Mouse (Mus musculus): Measurements from ENCODE around the gene Cttn. TPM values are rescaled to one million over a fixed set of nuclear protein-coding genes. Genes with fewer than 3 reads are reported as not detected.

Cttn gene
- total and polyA plus RNA-seq, 3 experiments = 26.9 to 33.9 (median 32.9) TPM

- TF ChIP-seq POLR2A (IDR thresholded peaks at IDR 0.05; ENCODE audit: insufficient read depth, low read depth, low read length) = no peak
- TF ChIP-seq EP300 (IDR thresholded peaks at IDR 0.05; ENCODE audit: insufficient read depth, low read depth, low read length) = no peak
- TF ChIP-seq CTCF (IDR thresholded peaks at IDR 0.05) = no peak
- 76% methylated on average over 4 of the region's 4 CpGs for WGBS
- no peak overlapping the region for H3K9ac ChIP-seq (ENCODE audit: low read depth, low read length)
- H3K4me3 ChIP-seq = no peak overlapping the region
- DNase-seq = no peak
- intact Hi-C loops (cut with DNase I) = no loop called here
- no peaks in the 10 kb centered on the region for H3K79me2 ChIP-seq (replicated peaks; ENCODE audit: control insufficient read depth, insufficient read depth, low read length)
- no peak overlapping the region for H3K27ac ChIP-seq
- no peaks in the 10 kb centered on the region for H3K27me3 ChIP-seq (ENCODE audit: control insufficient read depth, insufficient read depth, low read length)
- no peaks in the 10 kb centered on the region for H3K4me1 ChIP-seq (ENCODE audit: control insufficient read depth, insufficient read depth, low read length)
- H3K36me3 ChIP-seq (ENCODE audit: control insufficient read depth, insufficient read depth, low read length) = no peaks in the 10 kb centered on the region
Observed at GRCm38 (mm10) chr7:144402492-144402891, 68.3 kb downstream of the Cttn start.

GRCm38 (mm10) chr7:144391727-144392126 is 79.1 kb downstream of the Cttn start:
- no peak overlapping the region for H3K4me3 ChIP-seq
- no peaks in the 10 kb centered on the region for H3K27me3 ChIP-seq (ENCODE audit: control insufficient read depth, insufficient read depth, low read length)
- no peak for DNase-seq
- TF ChIP-seq CTCF (IDR thresholded peaks at IDR 0.05) (no peak), POLR2A (IDR thresholded peaks at IDR 0.05; ENCODE audit: insufficient read depth, low read depth, low read length) (no peak), EP300 (IDR thresholded peaks at IDR 0.05; ENCODE audit: insufficient read depth, low read depth, low read length) (no peak)
- no peak overlapping the region for H3K9ac ChIP-seq (ENCODE audit: low read depth, low read length)
- 84% methylated on average over 6 of the region's 6 CpGs for WGBS
- no peaks in the 10 kb centered on the region for H3K36me3 ChIP-seq (ENCODE audit: control insufficient read depth, insufficient read depth, low read length)
- intact Hi-C loops (cut with DNase I) = no loop called here
- H3K4me1 ChIP-seq (ENCODE audit: control insufficient read depth, insufficient read depth, low read length) = no peaks in the 10 kb centered on the region
- H3K27ac ChIP-seq = no peak overlapping the region
- no peaks in the 10 kb centered on the region for H3K79me2 ChIP-seq (replicated peaks; ENCODE audit: control insufficient read depth, insufficient read depth, low read length)

GRCm38 (mm10) chr7:144390676-144391075 is 80.1 kb downstream of the Cttn start:
- no peak overlapping the region for H3K4me3 ChIP-seq
- no peaks in the 10 kb centered on the region for H3K79me2 ChIP-seq (replicated peaks; ENCODE audit: control insufficient read depth, insufficient read depth, low read length)
- H3K27ac ChIP-seq = no peak overlapping the region
- H3K4me1 ChIP-seq (ENCODE audit: control insufficient read depth, insufficient read depth, low read length) = no peaks in the 10 kb centered on the region
- intact Hi-C loops (cut with DNase I) = no loop called here
- no peaks in the 10 kb centered on the region for H3K27me3 ChIP-seq (ENCODE audit: control insufficient read depth, insufficient read depth, low read length)
- 63% methylated on average over 8 of the region's 8 CpGs for WGBS
- no peak for DNase-seq
- H3K9ac ChIP-seq (ENCODE audit: low read depth, low read length) = no peak overlapping the region
- H3K36me3 ChIP-seq (ENCODE audit: control insufficient read depth, insufficient read depth, low read length) = no peaks in the 10 kb centered on the region
- no peak for TF ChIP-seq POLR2A (IDR thresholded peaks at IDR 0.05; ENCODE audit: insufficient read depth, low read depth, low read length)
- no peak for TF ChIP-seq CTCF (IDR thresholded peaks at IDR 0.05)
- no peak for TF ChIP-seq EP300 (IDR thresholded peaks at IDR 0.05; ENCODE audit: insufficient read depth, low read depth, low read length)

GRCm38 (mm10) chr7:144389704-144390103 is 81.1 kb downstream of the Cttn start:
- Histone ChIP-seq H3K4me3 (no peak overlapping the region), H3K4me1 (ENCODE audit: control insufficient read depth, insufficient read depth, low read length) (no peaks in the 10 kb centered on the region), H3K9ac (ENCODE audit: low read depth, low read length) (no peak overlapping the region), H3K36me3 (ENCODE audit: control insufficient read depth, insufficient read depth, low read length) (no peaks in the 10 kb centered on the region), H3K27me3 (ENCODE audit: control insufficient read depth, insufficient read depth, low read length) (no peaks in the 10 kb centered on the region), H3K79me2 (replicated peaks; ENCODE audit: control insufficient read depth, insufficient read depth, low read length) (no peaks in the 10 kb centered on the region), H3K27ac (no peak overlapping the region)
- intact Hi-C loops (cut with DNase I) = no loop called here
- no peak for DNase-seq
- 95% methylated on average over 2 of the region's 2 CpGs for WGBS
- TF ChIP-seq POLR2A (IDR thresholded peaks at IDR 0.05; ENCODE audit: insufficient read depth, low read depth, low read length) (no peak), CTCF (IDR thresholded peaks at IDR 0.05) (no peak), EP300 (IDR thresholded peaks at IDR 0.05; ENCODE audit: insufficient read depth, low read depth, low read length) (no peak)

GRCm38 (mm10) chr7:144387537-144387936 is 83.3 kb downstream of the Cttn start:
- TF ChIP-seq CTCF (IDR thresholded peaks at IDR 0.05) = no peak
- no peak for TF ChIP-seq EP300 (IDR thresholded peaks at IDR 0.05; ENCODE audit: insufficient read depth, low read depth, low read length)
- TF ChIP-seq POLR2A (IDR thresholded peaks at IDR 0.05; ENCODE audit: insufficient read depth, low read depth, low read length) = no peak

More at GRCm38 (mm10) chr7:144387537-144387936, 83.3 kb downstream of the Cttn start:
- no peak overlapping the region for H3K27ac ChIP-seq
- DNase-seq = no peak
- H3K36me3 ChIP-seq (ENCODE audit: control insufficient read depth, insufficient read depth, low read length) = no peaks in the 10 kb centered on the region
- H3K4me1 ChIP-seq (ENCODE audit: control insufficient read depth, insufficient read depth, low read length) = no peaks in the 10 kb centered on the region
- no peak overlapping the region for H3K4me3 ChIP-seq
- H3K9ac ChIP-seq (ENCODE audit: low read depth, low read length) = no peak overlapping the region
- intact Hi-C loops (cut with DNase I) = no loop called here
- H3K79me2 ChIP-seq (replicated peaks; ENCODE audit: control insufficient read depth, insufficient read depth, low read length) = no peaks in the 10 kb centered on the region
- no peaks in the 10 kb centered on the region for H3K27me3 ChIP-seq (ENCODE audit: control insufficient read depth, insufficient read depth, low read length)
- WGBS = 90% methylated on average over 6 of the region's 6 CpGs

Other genes starting within 250 kb of the Cttn start
- gene Ppfia1, start 82.7 kb upstream of the Cttn start, total RNA-seq (2021) = 10 to 100 TPM; 41.4 to 46.0 TPM
- 27.0 and 38.5 TPM in 2 replicates for gene Ppfia1, start 82.7 kb upstream of the Cttn start, polyA plus RNA-seq (2012; rRNA removed)
- 1 to 10 TPM; 8.2 to 8.6 TPM for gene Fadd, start 111.5 kb upstream of the Cttn start, total RNA-seq (2021)
- gene Fadd, start 111.5 kb upstream of the Cttn start, polyA plus RNA-seq (2012; rRNA removed) = 13.4 and 15.6 TPM in 2 replicates